Mouse (Mus musculus) liver, embryonic 14.5 days (tissue): Measurements from ENCODE around the gene Cst13. TPM values are rescaled to one million over a fixed set of nuclear protein-coding genes. Genes with fewer than 3 reads are reported as not detected.

Source experiments
- ATAC-seq: fragments of 200-750 bp; cut with Nextera tagmentation; 2 replicates; pipeline ENCODE4 v1.8.0; 2017; ENCODE audit warnings: moderate number of reproducible peaks, mild to moderate bottlenecking, moderate library complexity; ENCODE audit not compliant: insufficient read depth
- DNase-seq, 3 experiments: peaks; one replicate each; pipeline ENCODE4 v3.0.0-alpha.2; 2012 to 2013; ENCODE audit warnings: low read depth in 3 of 3, low spot score in 3 of 3
- H3K27ac ChIP-seq: fragments of 300-500 bp; sonication (generic); 2 replicates; pipeline ENCODE4 v1.5.1; 2014; ENCODE audit warnings: moderate library complexity, mild to moderate bottlenecking, control low read depth, inconsistent platforms
- H3K27me3 ChIP-seq: fragments of 300-500 bp; sonication (generic); 2 replicates; pipeline ENCODE4 v1.6.1; 2014; ENCODE audit warnings: mild to moderate bottlenecking, low read length, moderate library complexity; ENCODE audit not compliant: control insufficient read depth, insufficient read depth
- H3K36me3 ChIP-seq: fragments of 300-500 bp; sonication (generic); replicated peaks from 2 replicates; pipeline ENCODE4 v1.6.1; 2014; ENCODE audit warnings: low read depth; ENCODE audit not compliant: control insufficient read depth, insufficient read depth
- H3K4me1 ChIP-seq, 2 experiments: fragments of 200-500 bp in 1 of 2; fragments of 300-500 bp in 1 of 2; sonication (generic) in 1 of 2; replicated peaks; 2 replicates each; pipeline ENCODE4 v1.6.1; 2012 to 2014; ENCODE audit warnings: antibody characterized with exemption in 1 of 2, inconsistent platforms in 1 of 2, low read length in 1 of 2; ENCODE audit not compliant: control insufficient read depth in 2 of 2, insufficient read depth in 2 of 2
- H3K4me2 ChIP-seq: fragments of 300-500 bp; sonication (generic); 2 replicates; pipeline ENCODE4 v1.6.1; 2014; ENCODE audit warnings: low read depth, mild to moderate bottlenecking, control low read depth, moderate library complexity
- H3K4me3 ChIP-seq, 2 experiments: fragments of 200-500 bp in 1 of 2; fragments of 300-500 bp in 1 of 2; sonication (generic) in 1 of 2; 2 replicates each; pipeline ENCODE4 v1.5.1; 2012 to 2014; ENCODE audit warnings: low read depth in 2 of 2, low read length in 2 of 2, mild to moderate bottlenecking in 2 of 2, control low read depth in 1 of 2, inconsistent platforms in 1 of 2, moderate library complexity in 1 of 2; ENCODE audit not compliant: insufficient read depth in 1 of 2
- H3K9ac ChIP-seq: fragments of 300-500 bp; sonication (generic); replicated peaks from 2 replicates; pipeline ENCODE4 v1.6.1; 2014; ENCODE audit warnings: mild to moderate bottlenecking, control low read depth, moderate library complexity
- H3K9me3 ChIP-seq: fragments of 300-500 bp; sonication (generic); 2 replicates; pipeline ENCODE4 v1.6.1; 2016; ENCODE audit warnings: low read length, mixed read lengths; ENCODE audit not compliant: control insufficient read depth
- CTCF ChIP-seq: IDR thresholded peaks from 2 replicates; pipeline ENCODE4 v1.5.1; 2016; ENCODE audit warnings: antibody characterized with exemption, low read depth, control low read depth
- EP300 ChIP-seq: IDR thresholded peaks from 2 replicates; pipeline ENCODE4 v1.6.1; 2016; ENCODE audit warnings: antibody characterized with exemption, low read depth
- WGBS: fragments of 180-500 bp; shearing (Covaris S2); extraction: QIAGEN DNeasy Blood & Tissue Kit; methylation state at CpG from one replicate; pipeline ENCODE4 v1.1.7; 2014; ENCODE audit not compliant: insufficient replicate concordance; 5-methylcytosine and 5-hydroxymethylcytosine counted together
- polyA plus RNA-seq, 2 experiments: library from polyadenylated mRNA; depleted of rRNA in 1 of 2; stranded (reverse) in 1 of 2; unstranded in 1 of 2; fragments of >200 nt; fragmentation: Nextera tagmentation in 1 of 2; extraction: Ambion mirVana in 1 of 2; gene quantifications; 2 replicates each; pipeline versions ENCODE4 v1.2.1 to v1.2.3; 2012 to 2014

Gene Cst13
- polyA plus RNA-seq, 2 experiments, result not detected

DNA sequence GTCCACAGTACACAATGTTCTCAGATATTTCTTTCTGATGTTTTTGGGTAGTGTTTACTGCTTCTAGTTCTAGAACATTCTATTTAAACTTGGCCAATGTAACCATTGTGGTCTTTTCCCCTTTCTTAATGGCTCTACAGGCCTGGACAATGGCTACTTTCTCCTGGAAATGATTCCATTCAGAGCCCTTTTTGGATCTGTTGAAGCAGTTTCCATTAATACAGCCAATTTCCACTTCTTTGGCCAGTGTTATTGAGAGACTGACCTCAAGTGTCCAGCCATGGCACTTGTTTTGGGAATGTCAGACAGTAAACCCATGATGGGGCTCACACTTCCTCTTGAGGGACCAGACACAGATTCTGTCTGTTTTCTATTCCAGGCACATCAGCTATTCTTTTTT, 41.8 kb downstream of the Cst13 start:
- TF ChIP-seq EP300 (no peak), CTCF (no peak)
- H3K27ac ChIP-seq, result no peak overlapping the region
- H3K36me3 ChIP-seq, result no peaks in the 10 kb centered on the region
- no peaks in the 10 kb centered on the region for H3K27me3 ChIP-seq
- no peaks in the 10 kb centered on the region for H3K4me1 ChIP-seq
- H3K9me3 ChIP-seq, result no peaks in the 10 kb centered on the region
- DNase-seq (no peak), ATAC-seq (no peak)
- no peak overlapping the region for H3K4me3 ChIP-seq
- no peak overlapping the region for H3K9ac ChIP-seq
- H3K4me2 ChIP-seq, result no peak overlapping the region

DNA sequence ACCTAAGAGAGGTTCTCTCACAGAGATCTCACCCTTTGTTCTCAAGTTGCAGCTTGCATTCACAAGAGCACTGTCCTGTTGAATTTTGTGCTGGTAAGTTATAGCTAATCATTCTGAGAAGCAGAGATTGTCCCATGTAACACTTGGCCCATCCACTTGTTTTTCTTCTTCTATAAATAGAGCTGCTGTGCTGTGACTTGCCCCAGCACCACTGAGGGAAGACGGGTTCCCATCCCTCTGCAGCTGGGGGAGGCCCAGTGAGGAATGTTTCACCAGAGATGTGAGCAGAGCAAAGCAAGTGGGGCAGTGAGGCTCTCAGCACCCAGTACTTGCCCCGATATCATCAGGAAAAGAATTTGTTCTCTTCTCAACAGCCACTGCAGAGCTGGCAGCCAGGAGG, 45.1 kb downstream of the Cst13 start, which contains the start of gene 9230104L09Rik:
TSS of gene 9230104L09Rik (minus strand) at position 73 of the 400 bp plus-strand sequence.
- H3K36me3 ChIP-seq, result no peaks in the 10 kb centered on the region
- no peak for TF ChIP-seq EP300
- TF ChIP-seq CTCF, result no peak
- no peak within 1 kb of the TSS for H3K4me2 ChIP-seq
- H3K27ac ChIP-seq, result no peak within 1 kb of the TSS
- ATAC-seq (no peak), DNase-seq (no peak)
- no peak within 1 kb of the TSS for H3K9ac ChIP-seq
- no peaks in the 10 kb centered on the region for H3K9me3 ChIP-seq
- H3K4me1 ChIP-seq, result no peaks in the 10 kb centered on the region
- no peak within 1 kb of the TSS for H3K4me3 ChIP-seq
- WGBS, result 44% methylated on average over 2 of the region's 2 CpGs
- H3K27me3 ChIP-seq, result no peaks in the 10 kb centered on the region

DNA sequence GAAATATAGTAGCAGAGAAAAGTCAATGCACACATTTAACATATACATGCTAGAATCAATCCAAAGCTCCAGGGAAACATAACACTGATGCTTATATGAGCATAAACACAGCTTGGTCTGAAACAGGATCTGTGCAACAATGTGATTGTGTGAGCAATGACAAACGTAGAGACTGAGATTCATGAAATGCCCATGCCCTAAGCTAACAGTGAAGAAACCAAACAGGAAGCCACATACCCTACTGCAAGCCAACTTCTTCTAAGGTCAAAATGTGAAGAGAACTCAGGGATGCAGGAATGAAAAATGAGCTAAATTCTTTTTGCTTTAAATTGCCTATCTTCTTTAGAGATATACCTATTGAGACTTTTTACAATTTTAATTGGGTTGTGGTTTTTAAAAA, 49.1 kb downstream of the Cst13 start:
- 35% methylated on average over 1 of the region's 1 CpGs for WGBS
- no peak for DNase-seq
- H3K36me3 ChIP-seq, result no peaks in the 10 kb centered on the region

DNA sequence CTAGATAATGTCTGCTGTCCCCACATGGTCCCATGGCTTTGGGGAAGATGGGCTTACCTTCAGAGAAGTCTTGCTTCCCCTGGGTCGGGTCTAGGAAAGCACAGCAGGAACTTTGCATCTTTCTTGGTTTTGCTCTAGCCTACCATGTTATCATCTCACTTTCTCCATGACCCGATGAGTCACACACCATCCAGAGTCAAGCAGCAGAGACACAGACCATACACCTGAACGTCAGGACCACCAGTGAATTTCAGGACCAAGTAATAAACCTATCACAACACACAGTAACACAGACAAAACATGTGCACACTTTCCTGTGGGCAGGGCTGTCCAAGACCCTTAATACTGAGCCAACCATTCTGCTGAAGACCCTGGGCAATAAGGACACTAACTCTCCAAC, 50.6 kb downstream of the Cst13 start:
- WGBS, result 61% methylated on average over 3 of the region's 3 CpGs
- no peak overlapping the region for H3K9ac ChIP-seq
- DNase-seq (no peak), ATAC-seq (no peak)
- no peak overlapping the region for H3K4me3 ChIP-seq
- H3K9me3 ChIP-seq, result no peaks in the 10 kb centered on the region
- no peaks in the 10 kb centered on the region for H3K27me3 ChIP-seq
- TF ChIP-seq CTCF (no peak), EP300 (no peak)
- H3K27ac ChIP-seq, result no peak overlapping the region
- peaks cover 6 to 12% of the 10 kb centered on the region in 2 experiments; a peak in 3 of 4 replicates for H3K4me1 ChIP-seq
- H3K4me2 ChIP-seq, result no peak overlapping the region
- H3K36me3 ChIP-seq, result no peaks in the 10 kb centered on the region

More for the DNA sequence above, 49.1 kb downstream of the Cst13 start:
- Histone ChIP-seq H3K27ac (no peak overlapping the region), H3K4me1 (peaks cover 0 to 5% of the 10 kb centered on the region in 2 experiments; a peak in 3 of 4 replicates), H3K4me2 (no peak overlapping the region), H3K27me3 (no peaks in the 10 kb centered on the region), H3K4me3 (no peak overlapping the region), H3K9ac (no peak overlapping the region), H3K9me3 (no peaks in the 10 kb centered on the region)
- no peak for TF ChIP-seq EP300
- TF ChIP-seq CTCF, result no peak
- ATAC-seq, result no peak

DNA sequence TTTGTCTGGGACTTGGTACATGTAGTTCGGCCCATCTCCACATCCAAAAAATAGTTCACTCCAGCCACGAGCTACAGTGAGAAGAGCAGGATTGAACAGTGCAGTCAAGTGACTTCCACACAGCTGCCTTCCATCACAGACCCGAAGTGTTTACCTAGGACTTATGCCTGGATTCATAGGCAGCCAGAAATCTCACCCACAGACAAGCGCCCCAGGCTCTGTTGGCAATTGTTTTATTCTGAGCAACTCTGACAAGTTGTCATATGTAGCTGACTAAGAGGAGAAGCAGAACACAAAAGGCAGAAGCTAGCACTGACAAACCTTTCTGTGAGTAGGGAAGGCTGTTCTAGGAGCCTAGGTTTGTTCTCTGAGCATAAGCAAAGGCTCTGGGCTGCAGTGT, 53.0 kb downstream of the Cst13 start:
- WGBS, result 76% methylated on average over 4 of the region's 4 CpGs
- Histone ChIP-seq H3K9ac (no peak overlapping the region), H3K27me3 (no peaks in the 10 kb centered on the region), H3K27ac (no peak overlapping the region), H3K4me3 (no peak overlapping the region), H3K4me1 (peaks cover 6 to 15% of the 10 kb centered on the region in 2 experiments; a peak in 3 of 4 replicates), H3K36me3 (no peaks in the 10 kb centered on the region), H3K9me3 (no peaks in the 10 kb centered on the region), H3K4me2 (no peak overlapping the region; the same call in 1 of the 2 replicates)
- DNase-seq, result no peak
- no peak for ATAC-seq
- TF ChIP-seq CTCF (no peak), EP300 (no peak)
